Mouse (Mus musculus) brain, embryonic 14.5 days (tissue): ENCODE measurements around the gene Stx1a.

Source experiments
- CTCF ChIP-seq: fragments of 200-500 bp; IDR thresholded peaks from 2 replicates; pipeline ENCODE4 v1.5.1; 2012; ENCODE audit warnings: inconsistent platforms, mild to moderate bottlenecking, moderate library complexity, borderline replicate concordance; ENCODE audit not compliant: insufficient read depth, insufficient read length; ENCODE audit errors: extremely low read depth
- POLR2A ChIP-seq: fragments of 200-500 bp; IDR thresholded peaks from 2 replicates; pipeline ENCODE4 v1.6.1; 2012; ENCODE audit warnings: mild to moderate bottlenecking, inconsistent platforms, borderline replicate concordance; ENCODE audit not compliant: poor library complexity, insufficient read depth, insufficient read length, severe bottlenecking; ENCODE audit errors: extremely low read depth

- no peak for TF ChIP-seq CTCF
- no peak for TF ChIP-seq POLR2A
These were observed 48.4 kb upstream of the Stx1a start for GRCm38 (mm10) chr5:134974921-134975320.
